Mouse (Mus musculus) left cerebral cortex, postnatal 10 days (tissue): ENCODE measurements at regions not wholly inside any gene's neighbourhood (a gene's known extent, or its start where the extent isn't known, plus 50 kb on each side); places are given as distances from the start of the nearest gene placed in this dataset. TPM values are rescaled to one million over a fixed set of nuclear protein-coding genes. Genes with fewer than 3 reads are reported as not detected.

ENCODE experiments used
- DNase-seq, 2 experiments: peaks; one replicate each; pipeline ENCODE4 v3.0.0; 2021 to 2022; ENCODE audit warnings: low spot score in 2 of 2, mixed read lengths in 1 of 2; ENCODE audit errors: extremely low spot score in 1 of 2
- intact Hi-C: fragments of 180-260 bp; cut with DNase I; formaldehyde crosslinking; loops from one replicate; pipeline ENCODE4 v1.15.1; 2025
- microRNA-seq: library from miRNA; unstranded; fragments of <30 nt; microRNA quantifications from one replicate; pipeline ENCODE4 v1.2.0, GENCODE M21; 2022

DNA sequence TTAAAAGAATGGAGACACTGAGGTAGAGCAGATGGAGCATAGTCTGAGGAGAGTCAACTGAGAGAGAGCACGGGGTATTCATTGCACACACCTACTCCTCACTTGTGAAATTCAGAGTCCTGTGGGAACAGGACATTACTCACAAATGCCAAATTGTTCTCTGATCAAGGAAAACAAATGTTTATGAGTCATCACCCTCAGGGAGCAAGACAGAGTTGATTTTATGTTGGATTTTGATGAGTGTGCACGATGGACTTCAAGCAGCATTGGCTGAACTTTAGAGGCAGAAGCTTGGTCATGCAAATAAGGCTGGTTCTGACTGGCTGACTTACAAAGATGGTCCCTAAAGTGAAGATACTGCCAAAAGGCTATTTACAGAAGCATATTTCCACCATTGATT, 951.0 kb downstream of the Ntrk3 start:
- intact Hi-C loops, result no loop called here
- DNase-seq, result no peak

DNA sequence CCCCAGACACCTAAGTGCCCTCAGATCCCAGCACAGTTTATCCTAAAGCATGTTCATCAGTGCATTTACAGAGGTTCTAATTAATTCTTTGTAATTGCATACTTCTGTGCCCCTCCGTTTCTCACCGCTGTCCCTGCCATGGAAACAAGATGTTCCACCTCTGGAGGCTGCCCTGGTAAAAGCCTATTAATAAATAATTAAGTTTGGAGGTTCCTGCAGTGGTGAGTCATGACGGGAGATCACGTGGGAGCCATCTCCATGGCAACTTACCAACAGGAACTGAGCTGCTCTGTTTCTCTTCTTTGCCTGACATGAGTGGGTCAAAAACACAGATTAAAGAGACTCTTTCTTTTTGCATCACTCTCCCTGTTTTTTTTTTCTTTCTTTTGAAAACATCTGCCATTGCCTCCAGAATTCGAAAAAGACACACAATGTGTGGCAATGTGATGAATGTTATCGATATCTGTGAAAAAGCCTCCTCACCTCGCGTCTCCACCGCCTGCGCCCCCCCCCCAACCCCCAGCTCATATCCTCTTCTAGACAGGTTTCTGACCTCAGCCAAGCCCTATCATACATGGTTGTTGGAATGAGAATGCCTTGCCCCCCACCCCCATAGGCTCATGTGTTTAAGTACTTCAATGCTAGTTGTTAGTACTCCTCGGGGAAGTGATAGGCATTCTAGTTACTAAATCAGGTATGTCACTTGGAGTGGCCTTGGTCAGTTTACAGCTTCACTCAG, 965.9 kb downstream of the Ntrk3 start:
- intact Hi-C loops, result no loop called here
- DNase-seq, result peak; percentile 40 to 45

DNA sequence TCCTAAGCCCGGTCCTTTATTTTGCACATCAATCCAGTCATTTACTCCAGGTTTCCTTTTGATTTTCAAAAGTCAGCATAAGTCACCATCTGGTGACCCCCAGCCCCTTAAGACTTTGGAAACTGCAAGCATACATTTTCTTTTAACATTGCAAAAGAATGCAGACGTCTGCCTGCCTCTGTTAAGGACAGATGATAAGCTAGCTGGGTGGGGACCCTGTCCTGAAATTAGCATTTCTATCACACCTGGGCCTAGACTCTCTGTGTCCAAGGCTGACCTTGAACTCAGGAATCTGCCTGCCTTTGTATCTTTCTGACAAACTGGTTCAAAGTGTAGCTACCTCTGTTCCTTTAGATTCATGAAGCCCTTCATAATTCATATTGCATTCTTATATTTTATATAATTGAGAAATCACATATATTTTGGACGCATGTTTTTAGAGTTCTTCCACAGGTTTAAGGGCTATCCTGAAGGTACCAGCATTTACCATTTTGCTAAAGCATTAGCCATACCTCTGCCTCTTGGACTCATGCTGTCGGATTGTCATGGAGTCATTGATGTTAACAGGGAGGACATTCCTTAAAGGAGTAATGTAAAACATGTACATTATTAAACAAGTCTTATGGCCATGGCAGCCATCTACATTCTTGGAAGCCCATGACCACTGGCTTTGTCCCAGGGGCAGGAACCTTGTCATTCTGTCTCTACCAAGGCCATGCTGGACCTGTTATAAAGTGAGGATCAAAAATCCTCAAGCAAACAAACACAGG, 998.6 kb downstream of the Ntrk3 start:
- intact Hi-C loops, result no loop called here
- no peak for DNase-seq

Small RNA genes lying in the stretch of these regions (microRNA-seq; reads per million reads assigned to microRNA genes)
- gene Gm44358, result not detected
